Mouse (Mus musculus) testis, adult 2 months (tissue): ENCODE results near the gene Mob3b.

ENCODE experiments used
- CTCF ChIP-seq: fragments of 200-500 bp; IDR thresholded peaks from 2 replicates; pipeline ENCODE4 v1.5.1; 2012; ENCODE audit warnings: low read depth, mild to moderate bottlenecking, inconsistent platforms, low read length, moderate library complexity; ENCODE audit not compliant: control insufficient read depth, insufficient read depth, insufficient replicate concordance
- POLR2A ChIP-seq: fragments of 200-500 bp; IDR thresholded peaks from 2 replicates; pipeline ENCODE4 v1.6.1; 2012; ENCODE audit warnings: low read depth, mild to moderate bottlenecking, inconsistent platforms, low read length, moderate library complexity; ENCODE audit not compliant: control insufficient read depth

DNA sequence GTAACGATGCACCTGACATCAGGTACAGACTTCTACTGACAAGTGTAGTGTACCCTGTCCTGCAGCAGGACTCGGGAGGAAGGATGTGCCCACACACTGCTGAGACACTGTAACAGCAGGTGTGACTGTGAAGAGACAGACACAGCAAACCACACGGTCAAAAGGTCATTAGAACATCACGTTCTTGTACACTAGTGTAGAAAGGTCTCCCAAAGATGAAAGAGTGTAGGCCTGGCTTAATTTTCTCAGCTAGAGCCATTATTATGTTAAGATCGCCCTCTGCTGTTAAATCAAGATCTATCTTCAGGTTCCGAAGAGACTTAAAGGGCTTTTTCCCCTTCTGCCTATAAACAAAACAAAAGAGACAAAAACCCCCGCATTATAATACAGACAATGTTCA lies 35.4 kb upstream of the Mob3b start:
- TF ChIP-seq POLR2A (no peak), CTCF (no peak)
